Mouse (Mus musculus) left cerebral cortex, adult 18-20 months (tissue): ENCODE measurements around the gene Ranbp3l. TPM values are rescaled to one million over a fixed set of nuclear protein-coding genes. Genes with fewer than 3 reads are reported as not detected.

Source experiments
- DNase-seq, 2 experiments: peaks; one replicate each; pipeline ENCODE4 v3.0.0; 2021 to 2022; ENCODE audit warnings: low spot score in 2 of 2, mixed read lengths in 1 of 2
- total RNA-seq, 2 experiments: library from RNA; stranded (reverse); gene quantifications; 2 replicates each; pipeline ENCODE4 v1.2.3; 2021

Ranbp3l gene
- total RNA-seq, 2 experiments from 2014 or later = 10.4 to 11.1 TPM

- no peak for DNase-seq
Measured at GRCm38 (mm10) chr15:9093598-9094365, 126.0 kb downstream of the Ranbp3l start.

DNA sequence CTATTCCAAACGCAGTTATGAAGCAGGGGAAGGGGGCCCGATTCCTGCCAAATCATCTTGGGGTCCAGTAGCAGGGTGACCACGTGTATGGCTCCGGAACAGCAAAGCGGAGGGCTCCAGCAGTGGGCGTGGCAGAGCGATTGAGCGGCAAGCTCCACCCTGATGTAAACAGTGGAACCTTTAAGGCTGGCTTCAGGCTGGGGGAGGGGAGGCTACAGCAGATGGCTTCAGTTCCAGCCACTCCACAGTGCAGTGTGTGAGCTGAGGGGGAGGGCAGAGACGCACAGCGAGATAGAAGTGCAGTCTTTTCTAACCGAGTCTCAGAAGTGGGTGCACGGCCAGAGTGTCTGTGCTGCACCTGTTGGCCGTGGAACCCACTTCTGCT, 126.6 kb downstream of the Ranbp3l start:
- peak; percentile 50 to 55 for DNase-seq

DNA sequence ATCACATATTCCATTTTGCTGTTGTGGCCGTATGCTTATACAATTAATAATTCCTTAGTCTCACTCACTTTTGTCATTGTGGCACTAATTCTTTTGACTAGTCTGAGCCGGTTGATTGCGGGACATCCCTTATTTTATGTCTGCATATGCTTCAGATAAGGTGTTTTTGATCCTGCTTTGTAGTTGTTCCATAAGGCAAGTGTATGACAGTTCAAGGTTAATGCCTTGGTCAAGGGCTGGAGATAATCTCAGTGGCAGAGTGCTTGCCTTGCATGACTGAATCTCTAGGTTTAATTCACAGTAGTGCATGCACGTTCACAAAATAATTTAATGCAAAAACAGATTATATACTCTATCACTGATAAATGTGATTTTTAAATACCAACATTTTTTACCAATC, 129.1 kb downstream of the Ranbp3l start:
- no peak for DNase-seq

DNA sequence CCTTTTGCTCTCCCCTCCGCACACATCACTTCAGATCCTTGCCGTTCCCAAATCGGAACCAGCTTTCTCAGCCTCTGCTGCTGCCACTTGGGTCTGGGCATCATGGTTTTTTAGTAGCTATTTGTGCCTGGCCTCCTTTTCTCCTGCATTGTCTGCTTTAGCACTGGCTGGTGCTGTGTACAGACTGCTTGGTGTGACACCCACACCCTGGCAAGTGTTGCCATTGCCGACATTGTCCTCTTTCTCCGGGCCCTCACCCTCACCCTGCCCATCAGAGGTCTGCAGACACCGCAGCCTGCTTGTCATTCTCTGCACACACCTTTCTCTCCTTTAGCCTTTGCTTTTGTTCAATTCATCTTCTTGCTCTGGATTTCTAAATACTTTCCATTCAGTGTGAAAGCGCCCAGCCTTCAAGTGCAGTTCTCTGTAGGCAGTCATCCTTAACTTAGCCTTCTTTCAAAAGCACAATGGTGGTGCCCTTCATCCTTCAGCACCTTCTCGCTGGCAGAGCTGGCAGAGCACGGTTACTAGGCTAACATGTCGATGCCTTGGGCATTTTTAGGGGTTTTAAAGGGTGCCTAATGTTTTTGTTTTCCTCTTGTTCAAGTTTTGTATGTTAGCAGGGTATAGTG, 132.8 kb downstream of the Ranbp3l start:
- no peak for DNase-seq

GRCm38 (mm10) chr15:9106303-9107074, 138.7 kb downstream of the Ranbp3l start:
- DNase-seq = no peak

- DNase-seq = no peak
Measured at GRCm38 (mm10) chr15:9110526-9111347, 143.0 kb downstream of the Ranbp3l start.

DNA sequence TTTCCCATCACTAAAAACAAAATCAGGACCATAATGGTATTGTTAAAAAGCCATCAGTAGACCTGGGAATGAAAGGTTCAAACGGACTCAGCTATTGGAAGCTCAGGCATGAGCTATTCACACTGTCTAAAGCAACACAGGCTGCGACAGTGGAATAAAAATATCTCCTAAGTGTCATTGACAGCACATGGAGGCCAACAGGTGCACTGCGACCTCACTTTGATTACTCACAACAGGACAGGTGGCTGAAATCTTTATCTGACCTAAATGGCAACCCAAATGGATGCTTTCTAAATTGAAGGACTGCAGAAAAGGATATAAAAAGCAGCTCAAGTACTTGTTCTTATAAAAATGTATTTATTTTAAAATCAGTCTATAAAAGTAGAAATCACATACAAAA, 143.9 kb downstream of the Ranbp3l start:
- no peak for DNase-seq

DNA sequence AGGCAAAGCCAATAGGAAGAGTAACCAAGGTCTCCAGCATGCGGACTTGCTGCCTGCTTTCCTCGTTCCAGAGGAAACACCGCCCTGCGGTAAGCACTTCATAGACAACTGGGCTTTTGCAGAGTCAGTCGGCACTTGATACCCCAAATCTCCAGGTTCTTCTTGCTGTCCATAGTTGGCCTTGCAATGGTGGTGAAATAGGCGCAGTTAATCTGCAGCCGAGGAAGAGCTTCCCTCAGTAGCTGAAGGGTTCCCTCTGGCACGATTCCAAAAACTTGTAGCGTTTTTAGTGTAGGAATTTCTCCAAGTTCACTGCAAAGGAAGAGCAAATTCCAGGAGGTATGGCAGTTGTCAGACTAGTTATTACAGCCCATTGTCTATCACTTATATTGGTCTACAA, 145.8 kb downstream of the Ranbp3l start:
- DNase-seq = no peak

DNA sequence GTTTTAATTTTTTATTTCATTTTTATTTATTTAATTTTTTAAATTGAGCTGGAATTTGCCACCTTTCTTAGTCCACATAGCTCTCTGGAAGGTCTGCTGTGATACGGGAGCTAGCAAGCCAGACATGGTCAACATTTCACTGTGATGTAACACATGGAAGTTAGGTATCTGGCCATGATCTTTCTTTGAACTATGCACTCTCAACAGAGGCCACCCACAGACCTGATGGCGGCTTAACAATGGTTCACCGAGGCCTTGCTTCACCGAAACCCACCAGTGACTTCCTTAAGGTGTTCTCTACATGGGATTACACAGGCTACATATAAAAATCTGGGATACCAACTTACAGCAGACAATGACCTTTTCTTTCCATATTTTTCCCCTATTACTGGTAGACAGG, 146.4 kb downstream of the Ranbp3l start:
- no peak for DNase-seq

DNA sequence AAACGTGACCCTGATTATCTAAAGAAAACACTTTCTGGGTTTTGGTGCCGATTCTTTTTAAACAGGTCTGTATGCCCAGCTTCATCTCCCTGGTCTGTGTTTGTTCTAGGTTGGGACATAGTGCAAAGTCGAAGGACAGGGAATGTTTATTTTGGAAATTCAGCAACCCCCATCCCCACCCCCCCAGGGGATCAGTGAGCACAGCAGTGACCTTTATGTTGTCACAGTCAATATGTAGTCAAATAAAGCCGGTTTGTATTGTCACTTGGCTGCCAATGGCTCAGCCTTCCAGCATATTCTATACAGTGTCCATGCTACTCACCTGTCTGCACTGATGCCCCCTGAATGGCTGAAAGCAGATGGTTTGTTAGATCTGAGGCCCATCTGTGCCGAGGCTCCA, 146.8 kb downstream of the Ranbp3l start:
- no peak for DNase-seq

Other genes with a start within 250 kb of the Ranbp3l start
- gene Nadk2, start 103.3 kb downstream of the Ranbp3l start, total RNA-seq = 10 to 100 TPM; 45.1 to 47.7 TPM
- 10 to 100 TPM; 68.9 to 71.6 TPM for gene Lmbrd2, start 172.6 kb downstream of the Ranbp3l start, total RNA-seq
- 1 to 10 TPM; 4.8 to 5.1 TPM for gene Skp2, start 187.5 kb downstream of the Ranbp3l start, total RNA-seq